Mouse (Mus musculus) heart, embryonic 11.5 days (tissue): Measurements from ENCODE around the gene Ppm1h. TPM values are rescaled to one million over a fixed set of nuclear protein-coding genes. Genes with fewer than 3 reads are reported as not detected.

Source experiments
- ATAC-seq: fragments of 200-750 bp; cut with Nextera tagmentation; replicated peaks from 2 replicates; pipeline ENCODE4 v1.8.0; 2017; ENCODE audit warnings: moderate library complexity; ENCODE audit not compliant: insufficient number of reproducible peaks, low FRiP score, low TSS enrichment
- H3K27ac ChIP-seq: fragments of 300-500 bp; sonication (generic); 2 replicates; pipeline ENCODE4 v1.5.1; 2014; ENCODE audit warnings: mild to moderate bottlenecking, low read depth, low read length
- H3K27me3 ChIP-seq: fragments of 300-500 bp; sonication (generic); 2 replicates; pipeline ENCODE4 v1.6.1; 2014; ENCODE audit warnings: mild to moderate bottlenecking, low read length, mixed read lengths; ENCODE audit not compliant: control insufficient read depth, insufficient read depth
- H3K36me3 ChIP-seq: fragments of 300-500 bp; sonication (generic); 2 replicates; pipeline ENCODE4 v1.6.1; 2014; ENCODE audit warnings: mild to moderate bottlenecking, low read length, moderate library complexity, mixed read lengths; ENCODE audit not compliant: control insufficient read depth, insufficient read depth
- H3K4me1 ChIP-seq: fragments of 300-500 bp; sonication (generic); 2 replicates; pipeline ENCODE4 v1.6.1; 2014; ENCODE audit warnings: low read length; ENCODE audit not compliant: control insufficient read depth, insufficient read depth
- H3K4me2 ChIP-seq: fragments of 300-500 bp; sonication (generic); 2 replicates; pipeline ENCODE4 v1.6.1; 2014; ENCODE audit warnings: mild to moderate bottlenecking, moderate library complexity
- H3K4me3 ChIP-seq: fragments of 300-500 bp; sonication (generic); 2 replicates; pipeline ENCODE4 v1.5.1; 2014; ENCODE audit warnings: low read depth, low read length
- H3K9ac ChIP-seq: fragments of 300-500 bp; sonication (generic); 2 replicates; pipeline ENCODE4 v1.6.1; 2014; ENCODE audit warnings: mild to moderate bottlenecking, low read depth, low read length, moderate library complexity
- H3K9me3 ChIP-seq: fragments of 300-500 bp; sonication (generic); replicated peaks from 2 replicates; pipeline ENCODE4 v1.6.1; 2016; ENCODE audit warnings: low read length; ENCODE audit not compliant: control insufficient read depth
- WGBS: fragments of 180-500 bp; shearing (Covaris S2); extraction: QIAGEN DNeasy Blood & Tissue Kit; methylation state at CpG from one replicate; pipeline ENCODE4 v1.1.7; 2014; ENCODE audit not compliant: insufficient replicate concordance; 5-methylcytosine and 5-hydroxymethylcytosine counted together
- polyA plus RNA-seq: library from polyadenylated mRNA; unstranded; fragments of >200 nt; fragmentation: Nextera tagmentation; extraction: Ambion mirVana; gene quantifications from 2 replicates; pipeline ENCODE4 v1.2.1, GENCODE M21; 2014

Gene Ppm1h
- polyA plus RNA-seq, 1 experiment from 2014 or later, result 3.9 TPM

DNA sequence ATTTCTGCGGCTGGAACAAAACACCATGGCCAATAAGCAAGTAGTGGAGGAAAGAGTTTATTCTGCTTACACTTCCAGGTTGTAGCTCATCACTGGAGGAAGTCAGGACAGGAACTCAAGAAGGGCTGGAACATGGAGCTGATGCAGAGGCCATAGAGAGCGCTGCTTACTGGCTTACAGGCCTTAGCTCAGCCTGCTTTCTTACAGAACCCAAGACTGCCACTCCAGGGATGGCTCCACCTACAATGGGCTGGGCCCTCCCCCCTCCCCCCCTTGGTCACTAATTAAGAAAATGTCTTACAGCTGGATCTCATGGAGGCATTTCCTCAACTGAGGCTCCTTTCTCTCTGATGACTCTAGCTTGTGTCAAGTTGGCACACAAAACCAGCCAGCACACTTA lies 7.3 kb upstream of the Ppm1h start:
- Histone ChIP-seq H3K36me3 (no peaks in the 10 kb centered on the region), H3K9me3 (no peaks in the 10 kb centered on the region), H3K27me3 (no peaks in the 10 kb centered on the region), H3K9ac (no peak overlapping the region), H3K4me1 (no peaks in the 10 kb centered on the region), H3K4me3 (no peak overlapping the region), H3K27ac (no peak overlapping the region), H3K4me2 (no peak overlapping the region)
- WGBS, result 83% methylated on average over 2 of the region's 2 CpGs
- ATAC-seq, result no peak

DNA sequence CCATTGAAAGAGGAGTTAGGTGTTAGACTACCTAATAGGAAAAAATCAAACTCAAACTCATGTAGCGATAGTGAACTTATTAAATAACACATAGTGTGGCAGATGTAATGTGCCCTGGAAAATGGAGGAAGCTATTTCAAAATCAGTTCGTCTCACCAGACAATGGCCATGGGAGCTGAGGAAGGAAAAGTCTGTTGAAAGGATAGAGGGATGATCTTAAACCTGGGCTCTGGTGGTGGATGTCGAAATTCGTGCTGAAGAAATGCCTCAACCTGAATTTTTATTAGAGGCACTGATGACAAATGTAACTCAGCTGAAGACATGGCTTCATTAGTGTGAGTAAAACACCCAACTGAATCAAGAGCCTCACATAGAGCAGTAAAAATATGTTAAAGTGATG lies 6.5 kb upstream of the Ppm1h start:
- no peaks in the 10 kb centered on the region for H3K9me3 ChIP-seq
- H3K27ac ChIP-seq, result no peak overlapping the region
- H3K27me3 ChIP-seq, result no peaks in the 10 kb centered on the region
- H3K4me3 ChIP-seq, result no peak overlapping the region
- no peak overlapping the region for H3K9ac ChIP-seq
- no peaks in the 10 kb centered on the region for H3K36me3 ChIP-seq
- H3K4me2 ChIP-seq, result no peak overlapping the region
- H3K4me1 ChIP-seq, result no peaks in the 10 kb centered on the region
- ATAC-seq, result no peak
- 82% methylated on average over 4 of the region's 4 CpGs for WGBS

DNA sequence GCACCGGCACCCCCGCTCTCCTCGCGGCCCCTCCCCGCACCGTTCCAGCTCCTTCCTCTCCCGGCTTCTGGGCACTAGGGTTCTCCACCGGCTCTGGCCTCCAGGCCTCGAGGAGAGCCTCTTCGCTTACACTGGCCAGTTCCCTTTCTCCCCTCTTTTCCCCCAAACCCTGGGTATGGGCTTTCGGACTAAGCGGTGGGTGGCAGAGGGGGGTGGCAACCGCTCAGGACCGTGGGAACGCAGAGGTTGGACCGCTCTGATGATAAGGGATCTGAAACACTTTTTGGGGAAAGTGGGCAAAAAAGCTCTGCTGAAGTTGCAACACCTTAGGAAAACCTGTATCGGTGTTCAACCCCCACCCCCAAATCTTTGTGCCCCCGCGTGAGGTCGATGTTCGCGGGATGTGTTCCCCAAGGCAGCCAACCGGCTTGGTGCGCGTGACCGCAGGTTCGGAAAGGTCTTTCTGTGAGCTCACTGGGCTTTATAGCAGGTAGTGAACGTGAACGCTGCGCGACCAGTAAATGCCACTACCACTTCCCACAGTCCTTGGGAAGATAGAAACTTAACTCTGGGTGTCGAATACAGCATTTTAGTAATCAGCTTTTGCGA lies 979 bp downstream of the Ppm1h start:
- peak overlapping the region; percentile 92 for H3K4me2 ChIP-seq
- peaks cover 7% of the 10 kb centered on the region; the same call in 1 of the 2 replicates for H3K4me1 ChIP-seq
- H3K27me3 ChIP-seq, result peaks cover 8% of the 10 kb centered on the region; the same call in 1 of the 2 replicates
- H3K36me3 ChIP-seq, result no peaks in the 10 kb centered on the region
- WGBS, result under 1% methylated on average over 33 of the region's 33 CpGs
- no peaks in the 10 kb centered on the region for H3K9me3 ChIP-seq
- H3K27ac ChIP-seq, result no peak overlapping the region
- H3K9ac ChIP-seq, result peak overlapping the region; percentile 80
- no peak for ATAC-seq
- peak overlapping the region; percentile 77 for H3K4me3 ChIP-seq

DNA sequence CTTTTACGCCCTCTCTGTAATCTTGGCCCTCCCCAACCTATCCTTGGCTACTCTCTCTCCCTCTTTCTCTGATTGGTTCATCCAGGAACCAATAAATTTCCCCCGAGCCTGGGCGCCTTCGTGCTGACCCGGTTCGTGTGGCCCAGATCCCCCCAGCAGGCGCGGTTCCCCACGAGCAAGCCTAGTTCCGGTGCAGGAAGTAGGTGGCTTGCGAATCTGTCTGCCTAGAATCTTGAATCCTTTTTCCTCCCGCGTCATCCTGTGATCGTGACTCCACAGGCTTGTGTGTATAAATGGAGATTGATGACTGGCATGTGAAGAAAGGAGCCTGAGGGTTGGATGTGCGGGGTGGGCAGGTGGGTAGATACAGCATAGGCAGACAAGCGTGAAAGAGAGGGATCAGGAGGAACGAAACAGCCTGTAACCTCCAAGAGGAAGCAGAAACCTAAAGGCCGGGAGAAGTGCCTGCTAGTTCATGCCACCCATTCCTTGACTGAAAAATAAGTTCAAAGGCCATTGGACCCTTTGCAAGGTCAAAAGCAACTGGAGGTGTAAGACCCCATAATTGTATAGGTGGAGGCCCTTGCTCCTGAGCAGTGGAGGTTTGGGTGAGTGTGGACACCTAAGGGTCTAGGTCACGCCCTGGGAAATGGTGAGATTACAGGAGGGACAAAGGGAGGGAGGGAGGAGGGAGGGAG lies 2.0 kb downstream of the Ppm1h start:
- WGBS, result 2% methylated on average over 18 of the region's 19 CpGs
- H3K9ac ChIP-seq, result no peak overlapping the region
- peaks cover 7% of the 10 kb centered on the region; the same call in 1 of the 2 replicates for H3K4me1 ChIP-seq
- H3K4me3 ChIP-seq, result peak overlapping the region; percentile 77
- peak overlapping the region; percentile 92 for H3K4me2 ChIP-seq
- peaks cover 8% of the 10 kb centered on the region; the same call in 1 of the 2 replicates for H3K27me3 ChIP-seq
- no peak for ATAC-seq
- no peaks in the 10 kb centered on the region for H3K9me3 ChIP-seq
- H3K27ac ChIP-seq, result no peak overlapping the region
- no peaks in the 10 kb centered on the region for H3K36me3 ChIP-seq

DNA sequence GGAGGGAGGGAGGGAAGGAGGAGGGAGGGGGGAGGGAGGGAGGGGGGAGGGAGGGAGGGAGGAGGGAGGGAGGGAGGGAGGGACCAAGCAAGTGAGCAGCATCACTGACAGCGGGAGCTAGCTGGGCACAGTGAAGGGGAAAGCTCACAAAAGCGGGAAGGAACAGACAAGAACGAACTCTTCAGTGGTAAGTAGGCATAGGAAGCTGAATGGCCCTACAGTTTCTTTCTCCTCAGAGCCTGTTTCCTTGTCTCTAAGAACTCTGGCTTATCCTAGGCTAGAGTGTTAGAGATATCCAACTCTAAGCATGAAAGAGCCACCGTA lies 2.5 kb downstream of the Ppm1h start:
- ATAC-seq, result no peak
- Histone ChIP-seq H3K27me3 (peaks cover 8% of the 10 kb centered on the region; the same call in 1 of the 2 replicates), H3K27ac (no peak overlapping the region), H3K4me2 (no peak overlapping the region), H3K4me1 (peaks cover 7% of the 10 kb centered on the region; the same call in 1 of the 2 replicates), H3K36me3 (no peaks in the 10 kb centered on the region), H3K9me3 (no peaks in the 10 kb centered on the region), H3K9ac (no peak overlapping the region), H3K4me3 (no peak overlapping the region)
- 28% methylated on average over 4 of the region's 4 CpGs for WGBS

GRCm38 (mm10) chr10:122683819-122684330 lies 5.3 kb downstream of the Ppm1h start:
- H3K4me1 ChIP-seq, result peaks cover 7% of the 10 kb centered on the region; the same call in 1 of the 2 replicates
- peaks cover 4% of the 10 kb centered on the region; the same call in 1 of the 2 replicates for H3K27me3 ChIP-seq
- H3K9me3 ChIP-seq, result no peaks in the 10 kb centered on the region
- 71% methylated on average over 5 of the region's 5 CpGs for WGBS
- no peak overlapping the region for H3K9ac ChIP-seq
- no peaks in the 10 kb centered on the region for H3K36me3 ChIP-seq
- H3K4me3 ChIP-seq, result no peak overlapping the region
- no peak for ATAC-seq
- no peak overlapping the region for H3K4me2 ChIP-seq
- H3K27ac ChIP-seq, result no peak overlapping the region

DNA sequence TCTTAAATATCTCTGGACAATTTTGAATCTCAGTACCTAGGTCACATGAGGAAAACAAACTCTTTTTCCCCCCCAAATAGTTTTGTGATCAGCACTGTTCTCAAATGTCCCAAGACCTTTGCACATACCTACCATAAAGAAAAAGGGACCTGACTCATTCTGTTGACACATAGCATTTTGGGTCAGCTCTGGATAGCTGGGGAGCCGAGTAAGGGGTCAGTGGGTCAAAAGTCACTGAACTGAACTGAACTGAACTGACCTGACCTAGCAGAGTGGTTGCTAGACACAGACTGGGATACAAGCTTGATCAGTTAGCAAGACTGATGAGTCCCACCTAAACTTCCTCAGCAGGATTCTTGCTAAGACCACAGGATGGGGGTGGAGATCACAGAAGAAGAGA lies 6.7 kb downstream of the Ppm1h start:
- H3K9ac ChIP-seq, result no peak overlapping the region
- no peaks in the 10 kb centered on the region for H3K9me3 ChIP-seq
- no peaks in the 10 kb centered on the region for H3K36me3 ChIP-seq
- H3K27ac ChIP-seq, result no peak overlapping the region
- no peak overlapping the region for H3K4me3 ChIP-seq
- no peak overlapping the region for H3K4me2 ChIP-seq
- no peaks in the 10 kb centered on the region; the same call in 1 of the 2 replicates for H3K27me3 ChIP-seq
- no peak for ATAC-seq
- 67% methylated on average over 1 of the region's 1 CpGs for WGBS
- peaks cover 3% of the 10 kb centered on the region; the same call in 1 of the 2 replicates for H3K4me1 ChIP-seq

DNA sequence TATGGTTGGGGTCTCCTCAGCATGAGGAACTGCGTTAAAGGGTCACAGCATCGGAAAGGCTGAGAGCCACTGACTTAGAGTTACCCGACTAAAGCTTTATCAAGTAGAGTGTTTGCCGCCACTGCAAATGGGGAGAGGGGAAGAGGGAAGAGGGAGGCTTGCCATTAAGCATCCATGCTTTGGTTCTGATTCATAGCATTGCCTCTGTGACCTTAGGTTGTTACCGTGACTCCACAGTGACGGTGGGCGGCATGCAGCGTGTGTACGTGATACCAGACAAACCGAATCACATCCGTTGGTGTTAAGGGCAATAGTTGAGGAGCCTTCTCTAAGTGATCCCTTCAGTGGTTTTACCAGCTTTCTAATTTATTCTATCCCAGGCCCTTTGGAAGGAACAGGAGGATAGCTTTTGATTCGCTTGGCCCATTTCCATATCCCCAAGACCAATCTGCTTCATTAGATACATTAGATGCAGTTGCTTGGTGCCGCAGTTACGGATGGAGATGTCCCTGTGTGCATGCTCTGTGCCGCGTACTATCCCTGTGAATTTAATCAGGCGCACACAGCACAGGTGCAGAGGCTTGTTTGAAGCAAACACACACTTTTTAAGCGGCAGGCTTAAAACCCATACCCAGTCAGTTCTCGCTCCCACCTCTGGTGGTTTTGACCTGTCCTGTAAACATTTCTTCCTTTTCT lies 7.4 kb downstream of the Ppm1h start:
- ATAC-seq, result no peak
- no peak overlapping the region for H3K27ac ChIP-seq
- H3K4me2 ChIP-seq, result no peak overlapping the region
- H3K9me3 ChIP-seq, result no peaks in the 10 kb centered on the region
- H3K4me1 ChIP-seq, result no peaks in the 10 kb centered on the region
- H3K36me3 ChIP-seq, result no peaks in the 10 kb centered on the region
- H3K9ac ChIP-seq, result no peak overlapping the region
- no peak overlapping the region for H3K4me3 ChIP-seq
- 85% methylated on average over 19 of the region's 19 CpGs for WGBS
- H3K27me3 ChIP-seq, result no peaks in the 10 kb centered on the region
